Comparison of ENCODE assay signal across 18 mouse cellular contexts in genomic region chr16:88408144-88408543, GRCm38 (mm10).
DNase-seq lines count a peak whose midpoint lies in the region; ATAC-seq and TF ChIP-seq lines count a peak whose summit lies in the region.
"Had no signal": no experiment of that assay in that cellular context is flagged by ENCODE, and none has a peak within 500 bp of the region (broad histone marks: within the 10 kb centered on the region; RNA-seq: fewer than 3 reads in every experiment).

No protein-coding gene starts in this region.

- no peak for TF ChIP-seq CTCF in thymus, adult 2 months (IDR thresholded peaks at IDR 0.05; ENCODE audit: borderline replicate concordance, control insufficient read depth, extremely low read depth, insufficient read depth, low read length, poor library complexity)

- no peaks in the 10 kb centered on the region for H3K36me3 ChIP-seq in forebrain, embryonic 13.5 days (ENCODE audit: poor library complexity, severe bottlenecking)
- H3K36me3 ChIP-seq in forebrain, embryonic 11.5 days (ENCODE audit: control insufficient read depth, insufficient read depth, low read length) = no peaks in the 10 kb centered on the region
- H3K36me3 ChIP-seq in thymus, adult 2 months (ENCODE audit: control insufficient read depth, insufficient read depth, low read length) = no peaks in the 10 kb centered on the region
- H3K36me3 ChIP-seq: embryonic facial prominence, embryonic 15.5 days; heart, embryonic 12.5 days; limb, embryonic 13.5 days; midbrain, embryonic 15.5 days; neural tube, embryonic 13.5 days had no signal

- intact Hi-C loops in left cerebral cortex, postnatal 25 days (cut with DNase I) = no loop called here

- no peak overlapping the region for H3K9ac ChIP-seq in forebrain, embryonic 13.5 days
- H3K9ac ChIP-seq in forebrain, embryonic 11.5 days (ENCODE audit: low read length) = no peak overlapping the region
- H3K9ac ChIP-seq: embryonic facial prominence, embryonic 15.5 days; heart, embryonic 12.5 days; limb, embryonic 13.5 days; liver, postnatal 0 days; midbrain, embryonic 15.5 days; neural tube, embryonic 13.5 days had no signal

- DNase-seq in forebrain, embryonic 11.5 days (ENCODE audit: low spot score) = no peak
- peak; percentile 29 to 46 for DNase-seq in left cerebral cortex, postnatal 25 days (ENCODE audit: low spot score in 2 of 2)
- DNase-seq in left cerebral cortex, adult 8-10 months (ENCODE audit: low spot score in 2 of 2) = no peak
- peak; percentile 6 to 24 for DNase-seq in cerebellum, postnatal 10 days
- peak; percentile 28 for DNase-seq in mesoderm, embryonic 11.5 days (ENCODE audit: low read depth, low spot score)
- no peak for DNase-seq in thymus, adult 2 months
- no peak for DNase-seq in kidney, postnatal 25 days
- DNase-seq: adrenal gland, postnatal 10 days; kidney, postnatal 14 days; liver, postnatal 0 days; lung, postnatal 4 days had no signal

- no peak for TF ChIP-seq POLR2A in thymus, adult 2 months (IDR thresholded peaks at IDR 0.05; ENCODE audit: control insufficient read depth, extremely low read depth, insufficient read depth, low read length, poor library complexity)

- H3K27me3 ChIP-seq in forebrain, embryonic 13.5 days = no peaks in the 10 kb centered on the region
- no peaks in the 10 kb centered on the region for H3K27me3 ChIP-seq in forebrain, embryonic 11.5 days (ENCODE audit: control insufficient read depth, insufficient read depth, low read length)
- no peaks in the 10 kb centered on the region for H3K27me3 ChIP-seq in thymus, adult 2 months (ENCODE audit: control insufficient read depth, insufficient read depth, low read length)
- H3K27me3 ChIP-seq: embryonic facial prominence, embryonic 15.5 days; heart, embryonic 12.5 days; limb, embryonic 13.5 days; midbrain, embryonic 15.5 days; neural tube, embryonic 13.5 days had no signal

- H3K4me2 ChIP-seq in forebrain, embryonic 13.5 days = no peak overlapping the region
- H3K4me2 ChIP-seq in forebrain, embryonic 11.5 days (ENCODE audit: low read depth, low read length, severe bottlenecking) = no peak overlapping the region
- H3K4me2 ChIP-seq: embryonic facial prominence, embryonic 15.5 days; heart, embryonic 12.5 days; limb, embryonic 13.5 days; midbrain, embryonic 15.5 days; neural tube, embryonic 13.5 days had no signal

- H3K27ac ChIP-seq in forebrain, embryonic 13.5 days = no peak overlapping the region
- H3K27ac ChIP-seq in forebrain, embryonic 11.5 days (ENCODE audit: low read depth, low read length) = no peak overlapping the region
- H3K27ac ChIP-seq in thymus, adult 2 months (ENCODE audit: control insufficient read depth, insufficient read depth, low read length) = no peak overlapping the region
- H3K27ac ChIP-seq: embryonic facial prominence, embryonic 15.5 days; limb, embryonic 13.5 days; midbrain, embryonic 15.5 days; neural tube, embryonic 13.5 days had no signal

- no peak overlapping the region for H3K4me3 ChIP-seq in forebrain, embryonic 13.5 days
- H3K4me3 ChIP-seq in forebrain, embryonic 11.5 days (ENCODE audit: low read depth, low read length) = no peak overlapping the region
- H3K4me3 ChIP-seq in thymus, adult 2 months (ENCODE audit: control insufficient read depth, insufficient read depth, low read length) = no peak overlapping the region
- H3K4me3 ChIP-seq: embryonic facial prominence, embryonic 15.5 days; heart, embryonic 12.5 days; limb, embryonic 13.5 days; midbrain, embryonic 15.5 days; neural tube, embryonic 13.5 days had no signal

- ATAC-seq in forebrain, embryonic 13.5 days = peak; percentile 84
- no peak for ATAC-seq in forebrain, embryonic 11.5 days (replicated peaks; ENCODE audit: low FRiP score)
- ATAC-seq: intestine, embryonic 16.5 days; liver, postnatal 0 days; midbrain, embryonic 15.5 days had no signal

- H3K4me1 ChIP-seq in forebrain, embryonic 13.5 days = no peaks in the 10 kb centered on the region
- no peaks in the 10 kb centered on the region for H3K4me1 ChIP-seq in forebrain, embryonic 11.5 days (replicated peaks; ENCODE audit: control insufficient read depth, insufficient read depth, low read length)
- no peaks in the 10 kb centered on the region for H3K4me1 ChIP-seq in thymus, adult 2 months (replicated peaks; ENCODE audit: control insufficient read depth, insufficient read depth, low read length)
- H3K4me1 ChIP-seq: embryonic facial prominence, embryonic 15.5 days; heart, embryonic 12.5 days; limb, embryonic 13.5 days; midbrain, embryonic 15.5 days had no signal

- H3K9me3 ChIP-seq in forebrain, embryonic 13.5 days (replicated peaks) = no peaks in the 10 kb centered on the region
- no peaks in the 10 kb centered on the region for H3K9me3 ChIP-seq in forebrain, embryonic 11.5 days (ENCODE audit: control insufficient read depth, low read length)
- H3K9me3 ChIP-seq: embryonic facial prominence, embryonic 15.5 days; heart, embryonic 12.5 days; limb, embryonic 13.5 days; midbrain, embryonic 15.5 days; neural tube, embryonic 13.5 days had no signal

Comparison
In these comparisons a context has a peak if more than half of its experiments do, and no peak if none do; other contexts are left out.
1. DNase-seq: peak in left cerebral cortex, postnatal 25 days (2 of 2), cerebellum, postnatal 10 days (2 of 2) and mesoderm, embryonic 11.5 days (single experiment); none in forebrain, embryonic 11.5 days (single experiment), left cerebral cortex, adult 8-10 months (0 of 2), thymus, adult 2 months (single experiment) and kidney, postnatal 25 days (0 of 2).